Mouse (Mus musculus) lung, postnatal 4 days (tissue): Measurements from ENCODE around the gene Aff4.

ENCODE experiments used
- DNase-seq, 2 experiments: peaks; one replicate each; pipeline ENCODE4 v3.0.0; 2021

Aff4 gene

DNA sequence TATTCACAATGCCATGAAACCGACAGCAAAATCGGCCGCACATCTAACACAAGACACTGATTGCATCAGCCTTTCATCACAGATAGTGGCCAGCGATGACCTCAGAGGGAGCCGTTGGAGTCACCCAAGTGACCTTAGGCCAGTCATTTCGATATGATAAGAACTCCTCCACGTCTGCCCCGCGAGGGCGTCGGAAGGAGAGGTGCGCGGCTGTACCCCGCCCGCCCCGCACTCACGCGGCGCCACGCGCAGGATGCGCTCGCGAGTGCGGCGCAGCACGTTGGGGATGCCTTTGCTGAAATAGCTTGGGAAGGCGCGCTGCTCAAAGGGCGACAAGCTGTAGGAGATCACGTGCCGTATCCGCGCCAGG is 79.7 kb downstream of the Aff4 start:
- DNase-seq, result no peak

DNA sequence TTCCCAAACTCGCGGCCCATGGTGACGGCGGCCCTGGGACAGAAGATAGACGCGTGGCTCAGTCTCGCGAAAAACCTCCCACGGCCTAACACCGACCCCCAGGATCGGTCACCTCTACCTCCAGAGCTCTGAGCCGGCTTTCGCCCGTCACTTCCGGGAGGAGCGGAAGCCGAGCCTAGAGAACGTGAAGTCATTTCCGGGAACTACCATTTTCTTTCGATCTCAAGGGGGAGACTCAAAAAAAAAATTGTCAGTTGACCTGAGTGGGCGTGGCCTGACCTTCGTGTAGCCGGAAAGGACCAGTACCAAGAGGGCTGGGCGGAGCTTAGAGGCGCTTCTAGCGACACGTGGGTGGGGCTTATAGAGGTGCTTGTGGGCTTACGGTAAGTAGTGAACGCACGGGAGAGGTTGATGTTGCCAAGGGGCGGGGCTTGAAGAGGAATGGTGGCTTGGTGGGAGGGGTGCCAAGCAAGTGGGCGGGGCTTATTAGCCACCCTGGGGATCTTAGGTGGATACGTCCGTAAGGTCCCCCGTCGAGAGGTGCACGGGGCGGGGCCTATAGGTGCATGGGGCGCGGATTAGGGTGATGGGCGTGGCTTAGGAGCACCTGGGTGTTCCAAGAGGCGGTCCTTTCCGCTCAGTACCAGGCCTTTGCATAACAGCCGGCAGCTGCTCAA is 80.2 kb downstream of the Aff4 start, which contains the start of the genes Uqcrq and Gdf9:
Gene Uqcrq, minus strand, starts transcription at position 162 of the 677 bp plus-strand sequence.
Gene Gdf9, plus strand, starts transcription at position 354 of the 677 bp plus-strand sequence.
- peak; percentile 99 for DNase-seq

DNA sequence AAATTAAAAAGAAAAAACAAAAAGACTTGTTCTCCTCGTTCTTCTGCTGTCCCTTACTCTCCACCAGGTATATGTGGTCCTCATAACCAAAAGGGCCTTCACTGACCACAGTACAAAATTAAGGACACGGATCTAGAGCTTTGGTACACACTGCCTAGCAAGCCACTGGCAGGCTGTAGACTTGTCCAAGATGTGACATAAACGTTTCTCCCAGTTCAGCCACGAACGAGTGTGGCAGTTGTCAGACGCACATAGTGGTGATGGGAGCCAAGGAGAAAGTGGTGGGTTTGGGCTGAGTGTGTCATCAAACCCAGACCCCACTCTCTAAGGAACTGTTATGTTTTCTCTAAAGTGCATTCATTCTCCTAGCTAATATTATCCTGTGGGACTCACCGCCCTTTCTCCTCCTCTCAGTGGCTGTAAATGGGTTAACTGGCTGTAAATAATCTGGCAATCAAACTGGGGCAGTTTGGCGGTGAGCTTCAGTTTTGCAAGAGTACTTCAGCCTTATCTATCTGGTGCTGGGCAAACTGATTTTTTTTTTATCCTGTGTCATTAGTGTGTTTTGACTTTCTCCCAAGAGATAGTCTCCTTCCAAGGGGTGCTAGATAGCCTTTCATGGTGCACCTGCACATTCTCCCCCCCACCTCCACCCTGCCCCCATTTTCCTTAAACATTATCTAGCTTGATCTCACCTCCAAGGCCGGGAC is 80.9 kb downstream of the Aff4 start:
- DNase-seq, result no peak

DNA sequence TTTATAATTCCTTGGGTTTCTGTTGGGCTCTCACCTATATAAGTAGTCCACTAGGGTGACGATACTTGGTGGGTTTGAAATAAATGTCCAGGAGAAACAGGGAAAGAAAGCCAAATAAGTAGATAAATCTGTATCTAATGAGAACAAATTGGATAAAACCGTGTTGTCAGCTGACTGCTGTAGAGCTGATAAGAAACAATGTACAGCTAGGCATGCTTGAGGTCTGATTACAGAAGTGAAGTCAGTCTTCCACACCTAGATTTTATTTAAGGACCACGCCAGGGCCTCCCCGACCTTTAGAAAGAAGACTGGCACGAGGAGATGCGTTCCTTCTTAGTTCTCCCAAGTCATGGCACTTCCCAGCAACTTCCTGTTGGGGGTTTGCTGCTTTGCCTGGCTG is 82.4 kb downstream of the Aff4 start:
- DNase-seq, result no peak

DNA sequence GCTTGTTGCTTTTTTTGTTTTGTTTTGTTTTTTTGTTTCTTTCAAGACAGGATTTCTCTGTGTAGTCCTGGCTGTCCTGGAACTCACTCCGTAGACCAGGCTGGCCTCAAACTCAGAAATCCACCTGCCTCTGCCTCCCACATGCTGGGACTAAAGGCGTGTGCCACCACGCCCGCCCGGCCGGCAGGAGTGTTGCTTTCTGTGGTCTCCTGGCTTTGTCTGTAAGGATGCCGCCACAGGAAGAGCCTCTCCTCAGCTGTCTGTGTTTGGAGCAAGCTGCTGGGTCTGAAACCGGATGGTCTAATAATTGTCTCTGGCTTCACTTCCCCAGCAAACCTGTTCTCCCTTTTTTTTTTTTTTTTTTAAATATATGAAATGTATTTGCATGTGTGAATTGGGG is 84.9 kb downstream of the Aff4 start:
- no peak for DNase-seq

DNA sequence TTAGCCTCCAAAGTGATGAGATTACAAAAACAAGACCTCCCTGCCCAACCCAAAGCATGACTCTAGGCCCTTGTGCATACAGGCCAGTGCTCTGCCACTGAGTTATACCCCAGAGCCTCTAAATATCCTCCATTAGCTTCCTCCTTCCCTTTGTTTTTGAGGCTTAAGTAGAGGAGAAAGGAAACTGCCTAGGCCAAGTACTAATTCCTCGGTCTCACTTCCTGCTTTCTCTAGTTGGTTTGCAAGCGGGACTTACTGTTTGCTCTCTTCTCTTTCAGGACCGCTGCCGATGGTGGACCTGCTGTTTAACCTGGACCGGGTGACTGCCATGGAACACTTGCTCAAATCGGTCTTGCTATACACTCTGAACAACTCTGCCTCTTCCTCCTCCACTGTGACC is 85.7 kb downstream of the Aff4 start:
- DNase-seq, result no peak

DNA sequence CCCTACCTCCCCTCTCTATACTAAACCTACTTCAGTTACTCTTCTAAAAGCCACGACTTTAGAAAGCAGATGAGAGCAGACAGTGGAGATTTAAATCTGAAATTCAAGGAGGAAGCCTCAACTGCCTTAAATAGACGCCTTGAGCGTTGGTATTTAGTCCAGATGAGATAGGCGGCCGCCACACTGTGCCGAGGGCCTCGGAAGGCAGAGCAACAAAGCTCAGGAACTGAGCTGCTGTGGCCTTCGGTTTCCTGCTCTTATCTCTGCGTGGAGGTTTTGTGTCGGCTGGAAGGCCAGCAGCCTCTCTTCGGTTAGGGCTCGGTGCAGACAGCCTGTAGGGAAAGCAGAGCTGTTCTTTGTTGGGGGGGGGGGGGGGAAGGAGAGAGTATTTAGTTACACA is 91.3 kb downstream of the Aff4 start:
- no peak for DNase-seq

DNA sequence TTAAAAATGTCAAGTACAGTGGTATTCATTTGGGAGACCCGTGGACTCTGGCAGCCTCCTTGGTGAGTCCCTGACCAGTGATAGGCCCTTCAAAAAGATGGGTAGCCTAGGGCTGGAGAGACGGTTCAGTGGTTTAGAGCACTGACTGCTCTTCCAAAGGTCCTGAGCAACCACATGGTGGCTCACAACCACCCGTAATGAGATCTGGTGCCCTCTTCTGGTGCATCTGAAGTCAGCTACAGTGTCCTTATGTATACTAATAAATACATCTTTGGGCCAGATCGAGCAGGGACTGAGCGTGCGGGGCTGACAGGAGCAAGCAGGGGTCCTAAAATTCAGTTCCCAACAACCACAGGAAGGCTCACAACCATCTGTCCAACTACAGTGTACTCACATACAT is 93.2 kb downstream of the Aff4 start:
- DNase-seq, result peak in 1 of 2 experiments; percentile 61

DNA sequence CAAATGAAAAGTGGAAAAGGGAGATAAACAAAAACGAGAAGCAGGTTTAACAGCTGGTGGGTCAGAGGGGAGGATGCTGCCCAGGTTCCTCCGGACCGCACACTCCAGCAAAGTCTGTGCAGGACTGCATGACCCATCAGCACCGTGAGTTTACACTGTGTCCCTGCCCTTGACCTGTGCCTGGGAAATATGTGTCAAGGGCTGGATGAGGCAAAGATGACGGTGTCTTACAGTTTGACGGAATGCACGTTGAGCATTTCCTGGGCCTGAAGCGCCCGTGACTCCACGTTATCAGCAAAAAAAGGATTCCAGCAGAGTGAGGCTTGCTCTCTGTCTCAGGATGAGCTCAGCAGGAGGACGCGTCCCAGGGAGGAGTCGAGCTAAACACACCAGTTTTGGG is 94.9 kb downstream of the Aff4 start:
- no peak for DNase-seq

DNA sequence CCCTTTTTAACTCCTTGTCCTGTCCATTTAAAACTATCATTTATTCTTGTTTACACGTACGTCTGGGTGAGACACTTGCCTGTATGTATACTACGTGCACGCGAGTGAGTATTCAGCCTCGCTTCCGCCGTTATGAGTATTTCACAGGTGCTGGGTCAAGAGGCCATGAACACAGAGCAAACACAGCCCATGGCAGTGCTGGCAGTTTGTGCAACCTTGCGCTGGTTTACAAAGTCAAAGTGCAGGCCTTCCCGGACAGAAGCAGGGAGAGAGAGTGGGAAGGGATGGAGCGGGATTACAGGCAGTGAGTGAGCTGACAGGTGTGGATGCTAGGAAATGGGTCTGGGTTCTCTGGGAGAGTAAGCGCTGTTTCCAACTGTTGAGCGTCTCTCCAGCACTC is 95.5 kb downstream of the Aff4 start:
- DNase-seq, result no peak

DNA sequence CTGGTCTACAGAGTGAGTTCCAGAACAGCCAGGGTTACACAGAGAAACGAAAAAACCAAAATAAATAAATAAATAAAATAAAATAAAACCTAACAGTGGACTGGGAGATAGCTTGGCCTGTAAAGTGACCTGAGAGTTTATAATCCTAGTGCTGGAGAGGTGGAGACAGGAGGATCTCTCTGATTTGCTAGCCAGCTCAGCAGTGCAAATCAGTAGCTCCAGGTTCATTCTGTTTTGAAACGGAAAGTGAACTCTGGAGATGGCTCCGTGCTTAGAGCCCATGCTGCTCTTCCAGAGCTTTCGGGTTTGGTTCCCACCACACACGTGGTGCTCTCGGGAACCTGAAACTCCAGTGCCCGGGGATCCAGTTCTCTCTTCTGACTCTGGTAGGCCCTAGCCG is 97.4 kb downstream of the Aff4 start:
- no peak for DNase-seq

DNA sequence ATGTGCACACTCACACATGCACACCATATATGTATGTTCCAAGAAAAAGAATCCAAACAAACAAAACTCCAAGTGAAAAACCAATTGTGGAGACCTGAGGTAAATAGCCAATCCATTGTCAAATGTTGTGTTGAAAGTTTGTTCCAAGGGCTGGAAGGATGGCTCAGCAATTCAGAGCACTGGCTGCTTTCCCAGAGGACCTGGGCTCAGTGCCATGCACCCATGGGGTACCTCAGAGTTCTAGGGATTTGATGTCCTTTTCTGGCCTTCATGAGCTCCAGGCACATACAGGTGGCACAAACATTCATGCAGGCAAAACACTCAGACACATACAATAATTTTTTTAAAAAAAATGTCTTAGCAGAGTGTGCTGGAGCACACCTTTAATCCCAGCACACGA is 97.9 kb downstream of the Aff4 start:
- no peak for DNase-seq

DNA sequence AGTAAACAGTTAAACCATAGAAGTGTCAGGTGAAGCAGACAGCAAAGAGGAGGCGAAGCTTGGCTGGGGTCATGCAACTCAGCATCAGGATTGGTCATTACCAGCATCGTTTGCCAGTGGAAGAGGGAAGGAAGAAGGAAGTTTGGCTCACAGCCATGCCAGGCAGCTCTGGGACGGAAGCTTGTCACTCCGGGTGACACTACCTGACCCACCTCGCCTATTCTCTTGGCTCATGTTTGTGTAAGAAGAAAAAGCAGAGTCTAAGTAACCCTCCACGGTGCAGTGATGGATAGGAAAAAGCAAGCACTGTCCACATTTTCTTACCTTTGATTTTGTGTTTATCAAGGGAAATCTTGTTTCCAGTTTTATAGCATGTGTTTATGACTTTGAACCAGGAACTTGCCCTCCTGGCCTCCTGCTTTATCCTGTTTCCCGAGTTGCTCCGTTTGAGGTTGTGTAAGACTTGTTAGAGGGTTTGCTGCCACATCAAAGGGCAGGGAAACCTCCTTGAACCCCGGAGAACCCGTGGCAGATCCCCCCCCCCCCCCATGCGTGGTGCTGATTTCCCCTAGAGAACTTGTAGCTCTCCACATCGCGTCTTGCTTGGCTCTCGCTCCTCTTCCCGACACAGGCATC is 99.6 kb downstream of the Aff4 start:
- peak in 1 of 2 experiments; percentile 28 for DNase-seq

DNA sequence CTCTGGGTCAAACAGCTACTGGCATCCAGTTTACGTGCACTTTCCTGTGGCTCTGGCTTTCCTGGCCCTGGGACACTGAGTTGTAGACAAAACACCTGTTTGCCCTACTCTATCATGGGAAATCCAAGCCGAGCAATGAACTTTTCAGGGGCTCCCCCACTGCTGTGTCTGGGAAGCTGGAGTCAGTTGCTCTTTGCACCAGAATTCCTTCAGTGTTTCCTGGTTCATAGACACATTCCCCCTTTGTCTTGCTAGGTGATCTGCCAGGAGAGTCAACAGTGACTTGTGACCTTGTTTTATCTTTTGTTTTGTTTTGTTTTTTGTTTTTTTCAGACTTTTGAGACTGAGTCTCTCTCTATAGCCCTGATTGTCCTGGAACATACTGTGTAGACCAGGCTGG is 100.7 kb downstream of the Aff4 start:
- DNase-seq, result no peak

DNA sequence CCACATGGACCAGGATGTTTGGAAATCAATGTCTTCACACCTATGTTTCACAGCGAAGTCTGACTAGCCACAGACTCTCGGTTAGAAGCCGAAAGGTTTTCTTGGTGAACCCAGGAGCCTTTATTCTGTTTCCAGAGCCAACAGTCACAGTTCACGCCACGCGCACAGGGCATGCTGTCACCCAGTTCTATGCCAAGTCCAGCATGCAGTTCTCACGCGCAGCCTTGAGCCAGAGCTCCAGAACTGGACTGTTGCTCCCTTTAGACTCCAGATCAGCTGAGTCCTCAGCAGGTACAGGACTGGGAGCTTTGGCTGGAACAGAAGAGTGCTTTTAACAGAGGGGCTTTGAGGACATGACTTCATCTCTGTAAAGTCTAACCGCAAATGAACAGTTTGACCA is 101.8 kb downstream of the Aff4 start:
- no peak for DNase-seq

DNA sequence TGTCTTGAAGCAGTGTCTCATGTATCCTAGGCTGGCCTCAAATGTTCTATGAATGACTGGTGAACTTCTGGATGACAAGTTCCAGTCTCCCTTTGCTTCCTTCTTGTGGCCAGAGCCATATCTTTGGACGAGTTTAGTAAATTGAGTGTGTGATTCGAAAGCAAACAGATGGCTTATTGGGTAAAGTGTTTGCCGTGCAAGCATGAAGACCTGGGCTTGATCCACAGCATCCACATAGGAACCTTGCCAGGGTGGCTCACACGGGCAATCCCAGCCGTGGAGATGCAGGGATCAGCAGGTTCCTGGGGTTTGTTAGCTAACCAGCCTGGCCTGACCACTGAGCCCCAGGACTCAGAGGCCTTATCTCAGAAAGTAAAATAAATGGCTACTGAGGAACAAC is 102.4 kb downstream of the Aff4 start:
- no peak for DNase-seq

DNA sequence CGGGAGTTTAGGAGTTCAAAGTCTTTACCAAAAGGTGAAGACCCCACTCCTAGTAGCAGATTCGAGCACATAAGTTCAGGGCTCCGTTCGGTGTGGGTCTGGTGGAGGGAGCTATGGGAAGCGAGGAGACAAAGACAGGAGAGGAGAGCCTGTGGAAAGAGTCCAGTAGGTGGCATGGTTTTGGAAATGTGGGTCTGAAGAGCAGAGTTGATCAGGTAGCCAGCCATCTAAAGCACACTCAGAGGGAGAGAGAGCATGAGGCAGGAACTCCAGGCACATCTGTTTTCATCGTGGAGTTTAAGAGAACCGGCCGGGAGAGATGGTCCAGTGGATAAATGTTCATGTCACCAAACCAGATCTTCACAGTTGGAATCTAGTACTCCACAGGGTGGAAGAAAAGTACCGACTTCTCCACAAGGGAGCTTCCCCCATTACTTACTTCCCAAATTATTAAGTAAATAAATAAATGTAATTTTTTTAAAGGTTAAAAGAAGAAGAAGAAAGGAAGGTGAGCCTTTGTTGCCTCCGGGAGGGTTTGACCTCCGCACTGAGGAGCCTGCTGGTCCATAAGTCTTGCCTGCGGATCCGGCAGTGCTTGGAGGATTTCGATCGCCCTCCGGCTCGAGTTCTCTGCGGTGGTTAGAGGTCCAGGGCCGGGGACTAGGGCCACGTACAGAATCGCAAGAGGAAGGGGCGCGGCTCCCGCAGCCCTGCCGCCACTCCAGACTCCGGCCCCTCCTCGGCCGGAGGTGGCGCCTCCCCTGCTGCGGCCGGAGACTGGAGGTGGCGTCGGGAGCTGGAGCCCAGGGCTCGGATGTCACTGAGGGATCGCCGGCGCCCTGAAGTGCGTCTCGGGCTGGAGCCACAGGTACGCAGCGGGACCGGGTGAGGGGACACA is 106.1 kb downstream of the Aff4 start, which contains the start of the genes Gm10447 and Shroom1:
Gene Gm10447, minus strand, starts transcription at position 637 of the 898 bp plus-strand sequence.
Gene Shroom1, plus strand, starts transcription at position 732 of the 898 bp plus-strand sequence.
- DNase-seq, result peak; percentile 76 to 84

DNA sequence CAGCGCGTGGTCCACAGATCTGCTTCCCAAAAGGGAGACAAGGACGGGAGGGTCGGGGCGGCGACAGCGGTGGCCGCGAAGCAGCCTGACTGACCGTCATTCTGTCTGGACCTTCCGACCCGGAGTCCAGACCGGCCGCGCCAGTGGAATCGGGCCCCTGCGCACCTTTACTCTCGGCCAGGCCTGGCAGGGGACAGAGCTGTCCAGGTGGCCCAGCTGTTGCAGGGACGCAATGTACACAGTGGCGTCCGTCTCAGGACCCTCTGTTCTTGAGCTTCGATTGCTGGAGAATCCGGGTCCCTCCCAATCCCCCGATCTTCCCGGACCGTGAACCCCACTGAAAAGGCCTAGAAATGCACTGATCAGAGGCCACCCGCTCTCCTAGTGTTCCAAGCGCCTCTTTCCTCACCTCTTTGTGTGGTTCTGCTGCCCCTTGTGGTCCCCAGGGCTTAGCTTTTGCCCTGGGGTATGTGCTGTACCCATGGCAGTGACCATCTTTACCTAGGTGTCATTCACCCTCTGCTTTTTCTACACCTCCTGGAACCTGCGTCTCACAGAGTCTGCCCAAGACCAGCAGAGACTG is 106.8 kb downstream of the Aff4 start:
- no peak for DNase-seq

DNA sequence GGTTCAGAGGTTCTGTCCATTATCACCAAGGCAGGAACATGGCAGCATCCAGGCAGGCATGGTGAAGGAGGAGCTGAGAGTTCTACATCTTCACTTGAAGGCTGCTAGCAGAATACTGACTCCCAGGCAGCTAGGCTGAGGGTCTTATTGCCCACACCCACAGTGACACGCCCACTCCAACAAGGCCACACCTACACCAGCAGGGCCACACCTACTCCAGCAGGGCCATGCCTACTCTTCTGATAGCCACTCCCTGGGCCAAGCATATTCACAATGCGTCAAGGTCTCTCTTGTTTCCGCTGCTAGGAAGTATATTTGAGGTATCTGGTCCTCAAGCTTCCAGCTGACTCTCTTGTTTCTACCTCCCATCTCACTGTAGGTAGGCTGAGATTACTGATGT is 108.4 kb downstream of the Aff4 start:
- DNase-seq, result no peak

DNA sequence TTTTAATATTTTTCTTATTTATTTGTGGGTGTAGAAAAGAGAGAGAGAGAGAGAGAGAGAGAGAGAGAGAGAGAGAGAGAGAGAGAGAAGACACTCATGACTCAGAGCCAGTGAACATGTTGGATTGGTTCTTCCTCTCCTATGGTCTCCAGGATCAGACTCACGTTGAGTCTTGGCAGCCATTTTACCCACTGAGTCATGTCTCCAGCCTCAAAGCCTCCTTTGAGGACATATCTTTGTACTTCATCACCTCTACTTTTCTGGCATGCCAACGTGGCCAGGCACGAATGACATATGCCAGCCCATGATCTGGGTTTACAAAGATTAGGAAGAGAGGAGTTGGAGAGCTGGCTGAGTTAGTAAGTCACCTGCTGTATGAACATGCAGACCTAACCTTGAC is 109.6 kb downstream of the Aff4 start:
- no peak for DNase-seq

DNA sequence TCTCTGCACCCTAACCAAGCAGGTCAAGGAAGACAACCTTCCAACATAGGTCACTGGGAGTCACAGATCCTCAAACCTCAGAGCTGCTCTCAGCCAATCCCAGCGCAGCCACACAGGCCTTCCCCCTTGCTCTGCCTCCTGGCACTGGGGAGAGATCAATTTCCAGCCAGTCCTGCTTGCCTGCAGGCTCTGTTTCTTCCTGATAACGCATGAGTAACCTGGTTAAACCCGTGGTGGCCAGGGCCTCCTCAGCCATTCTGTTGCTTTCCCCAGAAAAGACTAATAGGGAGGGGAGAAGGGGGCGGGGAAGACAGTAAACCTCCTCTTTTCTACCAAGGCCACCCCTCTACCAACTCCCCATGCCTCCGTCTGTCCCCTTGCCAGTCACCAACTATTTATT is 111.1 kb downstream of the Aff4 start:
- DNase-seq, result no peak
